Mouse (Mus musculus) gastrocnemius, adult 2 months (tissue): ENCODE measurements around the gene Tmc6. TPM values are rescaled to one million over a fixed set of nuclear protein-coding genes. Genes with fewer than 3 reads are reported as not detected.

Experiments used
- DNase-seq: peaks from one replicate; pipeline ENCODE4 v3.0.0; 2022
- H3K27ac ChIP-seq: fragments of 200-600 bp; 2 replicates; pipeline ENCODE4 v1.8.1; 2022; ENCODE audit warnings: mild to moderate bottlenecking
- H3K4me3 ChIP-seq: fragments of 200-600 bp; 2 replicates; pipeline ENCODE4 v1.8.1; 2022; ENCODE audit warnings: mild to moderate bottlenecking, moderate library complexity
- CTCF ChIP-seq: fragments of 200-600 bp; IDR thresholded peaks from 2 replicates; pipeline ENCODE4 v1.8.1; 2022; ENCODE audit warnings: antibody characterized with exemption, mild to moderate bottlenecking, moderate library complexity
- intact Hi-C: fragments of 180-260 bp; cut with DNase I; formaldehyde crosslinking; loops from one replicate; pipeline ENCODE4 v1.15.1; 2025
- long read RNA-seq, 2 experiments: library from polyadenylated mRNA; stranded (forward); transcript quantifications; one replicate each; pipeline ENCODE4 v2.0.0; 2021
- total RNA-seq, 2 experiments: library from RNA; stranded (reverse); gene quantifications; 2 replicates each; pipeline ENCODE4 v1.2.3; 2021

The Tmc6 gene
- 1 to 10 TPM; 4.3 to 4.5 TPM for total RNA-seq
- long read RNA-seq, experiment 1, partial matches to known transcripts: 2 of 7 reads
- long read RNA-seq, experiment 1, other reads (novel, unspliced or antisense): 1 of 7 reads
- long read RNA-seq, experiment 2, partial matches to known transcripts: 0 of 4 reads
- long read RNA-seq, experiment 2, other reads (novel, unspliced or antisense): 1 of 4 reads

DNA sequence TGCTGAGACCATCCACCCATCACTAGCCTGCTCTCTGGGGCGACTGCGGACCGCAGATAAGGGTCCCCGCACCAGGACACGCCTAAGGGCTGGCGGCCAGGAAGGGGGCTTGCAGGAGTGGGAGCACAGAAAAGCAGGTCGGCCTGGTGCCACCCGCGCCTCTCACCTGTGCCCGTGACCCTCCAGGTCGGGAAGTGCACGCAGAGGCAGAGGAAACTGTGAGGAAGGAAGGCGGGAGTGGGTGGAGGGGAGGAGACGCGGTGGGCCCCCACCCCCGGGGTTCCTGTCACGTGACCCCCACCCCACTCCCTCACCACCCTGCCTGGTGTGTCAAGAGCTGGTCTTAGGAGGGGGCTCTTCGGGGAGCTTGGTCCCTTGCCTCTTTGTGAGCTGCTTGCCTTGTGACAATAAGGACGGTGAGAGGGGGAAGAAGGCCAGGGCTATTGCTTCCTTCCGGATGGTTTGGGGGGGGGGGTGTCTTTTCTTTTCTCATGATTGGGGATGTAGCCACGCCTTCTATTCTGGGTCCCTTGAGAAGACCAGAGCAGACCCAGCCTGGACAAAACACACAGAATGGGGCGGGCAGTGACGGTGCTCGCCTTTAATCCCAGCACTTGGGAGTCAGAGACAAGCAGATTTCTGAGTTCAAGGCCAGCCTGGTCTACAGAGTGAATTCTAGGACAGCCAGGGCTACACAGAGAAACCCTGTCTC, at the start of gene Tmc6, which contains the start of gene Tmc8:
Gene Tmc6, minus strand, starts transcription at position 206 of the 712 bp plus-strand sequence.
Gene Tmc8, plus strand, starts transcription at position 84 of the 712 bp plus-strand sequence.
- Histone ChIP-seq H3K4me3 (peak within 1 kb of the TSS; percentile 81), H3K27ac (peak within 1 kb of the TSS; percentile 84)
- intact Hi-C loops: no loop called here
- DNase-seq: peak; percentile 54
- no peak for TF ChIP-seq CTCF

DNA sequence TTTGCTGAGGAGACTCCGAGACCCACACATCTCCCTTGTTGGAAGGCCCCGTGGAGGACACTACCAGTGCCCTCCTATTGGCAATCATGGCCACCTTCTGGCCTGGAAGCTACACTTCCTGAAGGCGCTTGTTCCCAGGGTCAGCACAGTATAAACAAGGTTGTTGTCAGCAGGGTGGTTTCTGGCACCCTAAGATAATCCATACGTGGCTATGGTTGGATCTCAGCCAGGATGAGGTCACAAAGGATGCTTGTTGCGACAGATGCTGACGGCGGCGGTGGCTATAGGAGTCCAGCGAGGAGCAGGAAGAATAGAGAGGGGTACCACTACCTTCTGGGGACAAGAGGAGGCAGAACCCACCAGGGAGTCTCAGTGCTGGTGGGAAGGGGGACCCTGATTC, 48.4 kb upstream of the Tmc6 start:
- Histone ChIP-seq H3K4me3 (no peak overlapping the region), H3K27ac (peak overlapping the region; percentile 10; the same call in 1 of the 2 replicates)
- TF ChIP-seq CTCF: no peak
- intact Hi-C loops: no loop called here
- peak; percentile 18 for DNase-seq

DNA sequence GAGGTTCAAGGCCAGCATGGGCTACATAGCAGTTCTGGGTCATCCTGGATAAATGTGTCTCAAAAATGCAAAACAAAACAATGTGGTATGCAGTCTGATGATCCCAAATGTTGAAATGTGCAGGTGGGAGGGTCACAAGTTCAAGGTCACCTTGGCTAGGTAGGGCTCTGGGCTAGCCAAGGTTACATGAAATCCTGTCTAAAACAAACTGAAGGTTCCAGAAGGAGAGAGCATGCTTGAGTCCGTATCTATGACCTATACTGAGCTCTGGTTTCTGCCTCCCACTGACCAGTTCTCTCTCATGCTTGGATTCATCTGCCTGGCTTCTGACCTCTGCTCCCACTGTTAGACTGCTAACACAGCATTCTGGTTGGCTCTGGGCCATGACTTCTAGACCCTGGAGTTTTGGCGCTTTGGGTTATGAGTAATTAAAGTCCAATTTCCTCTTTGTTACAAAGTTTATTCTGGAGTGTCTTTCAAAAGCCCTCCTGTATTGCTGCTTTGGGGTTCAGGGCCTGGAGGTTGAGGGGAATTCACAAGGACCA, 47.7 kb upstream of the Tmc6 start:
- intact Hi-C loops: no loop called here
- DNase-seq: peak; percentile 49
- Histone ChIP-seq H3K4me3 (no peak overlapping the region), H3K27ac (peak overlapping the region; percentile 61)
- TF ChIP-seq CTCF: no peak

GRCm38 (mm10) chr11:117828888-117829604, 47.0 kb upstream of the Tmc6 start:
- intact Hi-C loops: no loop called here

DNA sequence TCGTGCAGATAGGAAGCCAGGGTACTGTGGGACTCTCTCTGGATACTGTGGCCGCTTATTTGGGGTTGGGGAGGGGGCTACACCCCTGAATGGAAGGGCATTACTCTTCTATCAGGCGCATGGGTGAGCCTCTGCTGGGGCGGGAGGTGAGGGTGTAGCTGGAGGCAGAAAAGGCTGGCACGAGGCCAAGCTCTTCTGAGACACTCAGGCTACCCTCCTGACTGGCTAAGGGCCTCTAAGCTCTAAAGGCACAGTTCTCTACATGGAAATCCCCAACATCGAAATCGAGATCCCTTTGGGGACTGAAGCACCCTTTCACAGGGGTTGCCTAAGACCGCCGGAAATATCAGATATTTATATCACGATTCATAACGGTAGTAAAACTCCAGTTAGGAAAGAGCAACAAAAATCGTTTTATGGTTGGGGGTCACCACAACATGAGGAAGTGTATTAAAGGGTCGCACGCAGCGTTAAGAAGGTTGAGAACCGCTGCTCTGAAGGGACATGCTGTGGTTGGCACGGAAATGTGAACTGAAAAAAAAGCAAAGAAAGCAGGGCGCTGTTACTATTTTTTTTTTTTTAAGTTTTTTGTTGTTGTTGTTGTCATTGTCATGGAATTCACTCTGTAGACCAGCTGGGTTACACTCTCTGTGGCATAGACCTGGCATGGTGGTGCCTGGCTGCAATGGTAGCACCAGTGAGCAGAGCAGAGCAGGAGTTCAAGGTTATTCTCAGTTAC, 46.3 kb upstream of the Tmc6 start:
- no peak for TF ChIP-seq CTCF
- peak; percentile 29 for DNase-seq
- H3K4me3 ChIP-seq: no peak overlapping the region
- intact Hi-C loops: no loop called here
- H3K27ac ChIP-seq: peak overlapping the region; percentile 61

More at GRCm38 (mm10) chr11:117828888-117829604, 47.0 kb upstream of the Tmc6 start:
- peak overlapping the region; percentile 61 for H3K27ac ChIP-seq
- DNase-seq: peak; percentile 59
- TF ChIP-seq CTCF: no peak
- H3K4me3 ChIP-seq: no peak overlapping the region

GRCm38 (mm10) chr11:117827386-117827785, 45.4 kb upstream of the Tmc6 start:
- Histone ChIP-seq H3K4me3 (no peak overlapping the region), H3K27ac (no peak overlapping the region)
- no peak for TF ChIP-seq CTCF
- intact Hi-C loops: no loop called here
- peak; percentile 18 for DNase-seq

GRCm38 (mm10) chr11:117826916-117827315, 44.9 kb upstream of the Tmc6 start:
- intact Hi-C loops: no loop called here
- DNase-seq: no peak
- no peak for TF ChIP-seq CTCF
- no peak overlapping the region for H3K4me3 ChIP-seq
- no peak overlapping the region for H3K27ac ChIP-seq

GRCm38 (mm10) chr11:117826164-117826563, 44.2 kb upstream of the Tmc6 start:
- H3K27ac ChIP-seq: peak overlapping the region; percentile 67
- DNase-seq: no peak
- intact Hi-C loops: no loop called here
- H3K4me3 ChIP-seq: peak overlapping the region; percentile 57
- no peak for TF ChIP-seq CTCF

- intact Hi-C loops: loop anchor here (2.0 kb wide), 1 partner anchor 117 kb away; no protein-coding TSS in a partner anchor
- Histone ChIP-seq H3K27ac (peak within 1 kb of the TSS; percentile 67), H3K4me3 (peak within 1 kb of the TSS; percentile 57)
- DNase-seq: peak; percentile 73
- no peak for TF ChIP-seq CTCF
Measured at GRCm38 (mm10) chr11:117825333-117826101, 43.5 kb upstream of the Tmc6 start, which contains the start of the genes Afmid and Tk1. TSS of gene Afmid (plus strand) at chr11:117825924. TSS of gene Tk1 (minus strand) at chr11:117826092.

DNA sequence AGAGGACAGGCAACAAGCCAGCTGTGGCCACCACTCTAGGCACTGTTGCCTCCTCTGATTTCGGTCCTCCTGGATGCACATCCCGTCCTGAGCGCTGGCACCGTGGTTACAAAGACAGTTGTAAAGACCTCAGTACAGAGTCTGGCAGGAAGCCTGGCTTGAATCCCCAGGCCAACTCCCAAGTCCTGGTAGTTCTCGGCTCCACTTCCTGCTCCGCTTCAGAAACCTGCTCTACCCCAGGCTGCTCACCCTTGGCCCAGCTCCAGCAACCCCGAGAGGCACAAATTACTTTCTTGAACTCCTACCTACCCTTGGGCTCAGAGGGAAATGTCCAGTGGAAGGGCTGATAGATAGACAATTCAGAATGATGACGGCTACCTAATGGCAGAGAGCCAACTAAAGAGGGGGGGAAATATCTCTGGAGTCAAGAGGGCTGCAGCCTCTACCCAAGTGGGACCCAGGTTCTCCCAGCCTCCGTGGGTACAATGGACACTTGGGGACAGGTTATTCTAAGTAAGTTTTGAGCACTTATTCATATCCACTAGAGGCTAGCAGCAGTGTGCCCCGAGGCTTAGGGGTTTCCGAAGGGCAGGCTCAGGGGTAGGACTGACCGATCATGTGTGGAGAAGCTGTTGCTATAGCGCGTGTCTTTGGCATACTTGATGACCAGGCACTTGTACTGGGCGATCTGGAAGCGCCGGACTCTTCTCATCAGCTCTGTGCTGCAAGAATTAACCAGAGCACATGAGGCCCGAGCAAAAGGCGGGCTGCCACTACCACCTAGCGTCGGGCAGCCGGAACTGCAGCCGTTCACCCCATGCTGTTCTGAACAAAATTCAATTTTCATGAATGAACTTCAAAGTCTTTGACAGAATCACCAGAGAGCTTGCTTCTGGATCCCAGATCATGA, 42.3 kb upstream of the Tmc6 start:
- TF ChIP-seq CTCF: peak; percentile 95
- intact Hi-C loops: loop anchor here (1.0 to 2.0 kb wide), 3 partner anchors 34 to 439 kb away; no protein-coding TSS in a partner anchor
- H3K27ac ChIP-seq: peak overlapping the region; percentile 97

GRCm38 (mm10) chr11:117823411-117823810, 41.4 kb upstream of the Tmc6 start:
- Histone ChIP-seq H3K27ac (peak overlapping the region; percentile 97), H3K4me3 (no peak overlapping the region)
- no peak for TF ChIP-seq CTCF
- intact Hi-C loops: no loop called here
- DNase-seq: no peak

More for the DNA sequence above, 42.3 kb upstream of the Tmc6 start:
- H3K4me3 ChIP-seq: peak overlapping the region; percentile 62
- peak; percentile 88 for DNase-seq
